Mouse (Mus musculus): ENCODE results near the gene 4932438H23Rik. TPM values are rescaled to one million over a fixed set of nuclear protein-coding genes. Genes with fewer than 3 reads are reported as not detected.

Gene 4932438H23Rik
- polyA plus RNA-seq, 1 experiment from 2014 or later: 0.13 TPM

DNA sequence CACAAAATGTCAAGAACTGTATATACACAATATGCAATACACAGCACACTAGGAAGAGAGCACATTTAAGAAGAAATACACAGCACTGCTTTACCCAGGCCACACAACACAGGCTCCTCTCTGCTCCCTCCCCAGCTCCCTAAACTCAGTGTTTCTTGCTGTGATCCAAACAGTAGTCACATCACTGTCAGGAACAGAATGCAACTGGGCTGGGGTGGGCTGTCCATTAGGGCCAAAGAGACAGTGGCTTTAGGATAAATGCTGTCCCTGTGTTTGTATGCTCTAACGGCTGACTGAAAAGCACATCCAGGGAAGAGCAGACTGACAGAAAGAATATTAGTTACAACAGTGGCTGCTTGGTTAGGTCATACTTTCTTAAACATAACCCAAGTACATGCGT lies 65.0 kb downstream of the 4932438H23Rik start:
- peaks cover 43% of the 10 kb centered on the region for H3K36me3 ChIP-seq (ENCODE audit: control insufficient read depth, insufficient read depth, low read length)
- ATAC-seq (ENCODE audit: low read depth): no peak
- 88% methylated on average over 2 of the region's 2 CpGs for WGBS

DNA sequence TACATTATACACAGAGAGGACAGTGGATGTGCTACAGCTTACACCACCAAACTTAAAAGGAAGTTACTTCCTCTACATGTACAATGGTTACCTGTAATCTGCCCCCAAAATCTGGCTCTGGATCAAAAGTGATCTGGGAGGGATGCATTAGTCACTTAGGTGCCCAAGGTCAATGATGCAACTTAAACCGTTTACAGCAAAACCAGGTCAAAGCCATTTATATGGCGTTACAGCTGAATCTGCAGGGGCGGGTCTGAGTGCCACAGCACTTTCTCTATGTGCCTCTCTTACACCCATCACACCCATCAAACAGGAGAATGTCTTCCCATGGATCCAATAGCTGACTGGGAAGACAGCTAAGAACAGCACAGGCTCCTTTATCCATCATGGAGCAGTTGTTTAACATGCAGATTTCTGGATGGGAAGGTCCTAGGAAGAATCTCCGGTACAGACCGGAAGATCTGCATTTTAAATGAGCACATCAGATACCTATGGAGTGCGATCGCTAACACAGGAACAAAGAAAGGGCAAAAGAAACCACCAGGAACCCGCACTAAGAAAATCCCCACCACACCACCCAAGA lies 65.7 kb downstream of the 4932438H23Rik start:
- Histone ChIP-seq H3K27me3 (ENCODE audit: control insufficient read depth, insufficient read depth, low read depth, low read length) (no peaks in the 10 kb centered on the region), H3K9ac (ENCODE audit: low read length) (no peak overlapping the region), H3K36me3 (ENCODE audit: control insufficient read depth, insufficient read depth, low read length) (peaks cover 43% of the 10 kb centered on the region), H3K9me3 (ENCODE audit: control insufficient read depth, low read length) (no peaks in the 10 kb centered on the region; the same call in 1 of the 2 replicates), H3K4me2 (ENCODE audit: low read depth, low read length) (no peak overlapping the region), H3K27ac (ENCODE audit: low read length) (no peak overlapping the region), H3K4me3 (ENCODE audit: low read length) (no peak overlapping the region), H3K4me1 (replicated peaks; ENCODE audit: control insufficient read depth, insufficient read depth, low read length) (no peaks in the 10 kb centered on the region)
- ATAC-seq (ENCODE audit: low read depth): no peak
- 92% methylated on average over 8 of the region's 8 CpGs for WGBS

More for the DNA sequence above, 65.0 kb downstream of the 4932438H23Rik start:
- H3K9me3 ChIP-seq (ENCODE audit: control insufficient read depth, low read length): no peaks in the 10 kb centered on the region
- H3K4me3 ChIP-seq (ENCODE audit: low read length): no peak overlapping the region
- no peaks in the 10 kb centered on the region for H3K4me1 ChIP-seq (replicated peaks; ENCODE audit: control insufficient read depth, insufficient read depth, low read length)
- no peak overlapping the region for H3K4me2 ChIP-seq (ENCODE audit: low read depth, low read length)
- no peaks in the 10 kb centered on the region for H3K27me3 ChIP-seq (ENCODE audit: control insufficient read depth, insufficient read depth, low read depth, low read length)
- no peak overlapping the region for H3K9ac ChIP-seq (ENCODE audit: low read length)
- no peak overlapping the region for H3K27ac ChIP-seq (ENCODE audit: low read length)

DNA sequence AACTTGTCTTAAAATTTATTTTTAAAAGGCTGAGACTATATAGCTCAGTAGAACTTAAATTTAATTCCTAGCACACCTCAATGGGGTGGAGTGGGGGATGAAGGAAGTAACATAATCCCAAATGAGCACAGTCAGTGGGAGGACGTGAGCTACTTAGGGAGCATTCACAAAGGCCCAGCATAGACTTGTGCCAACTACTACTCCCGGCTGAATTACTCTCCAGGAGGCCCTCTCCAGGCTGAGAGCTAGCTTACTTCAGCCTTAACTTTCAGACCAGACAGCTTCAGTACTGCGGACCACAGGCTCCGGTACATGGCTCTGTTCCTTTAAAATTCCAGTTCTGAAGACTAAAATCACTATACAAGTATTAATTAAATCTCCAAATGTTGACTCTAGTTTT lies 68.6 kb downstream of the 4932438H23Rik start:
- H3K4me1 ChIP-seq (replicated peaks; ENCODE audit: control insufficient read depth, insufficient read depth, low read length): no peaks in the 10 kb centered on the region
- no peak overlapping the region for H3K9ac ChIP-seq (ENCODE audit: low read length)
- no peak overlapping the region for H3K27ac ChIP-seq (ENCODE audit: low read length)
- WGBS: 88% methylated on average over 4 of the region's 4 CpGs
- no peak overlapping the region for H3K4me2 ChIP-seq (ENCODE audit: low read depth, low read length)
- ATAC-seq (ENCODE audit: low read depth): no peak
- H3K4me3 ChIP-seq (ENCODE audit: low read length): no peak overlapping the region
- H3K9me3 ChIP-seq (ENCODE audit: control insufficient read depth, low read length): peaks cover 4% of the 10 kb centered on the region; the same call in 1 of the 2 replicates
- no peaks in the 10 kb centered on the region for H3K27me3 ChIP-seq (ENCODE audit: control insufficient read depth, insufficient read depth, low read depth, low read length)
- H3K36me3 ChIP-seq (ENCODE audit: control insufficient read depth, insufficient read depth, low read length): peaks cover 52% of the 10 kb centered on the region

DNA sequence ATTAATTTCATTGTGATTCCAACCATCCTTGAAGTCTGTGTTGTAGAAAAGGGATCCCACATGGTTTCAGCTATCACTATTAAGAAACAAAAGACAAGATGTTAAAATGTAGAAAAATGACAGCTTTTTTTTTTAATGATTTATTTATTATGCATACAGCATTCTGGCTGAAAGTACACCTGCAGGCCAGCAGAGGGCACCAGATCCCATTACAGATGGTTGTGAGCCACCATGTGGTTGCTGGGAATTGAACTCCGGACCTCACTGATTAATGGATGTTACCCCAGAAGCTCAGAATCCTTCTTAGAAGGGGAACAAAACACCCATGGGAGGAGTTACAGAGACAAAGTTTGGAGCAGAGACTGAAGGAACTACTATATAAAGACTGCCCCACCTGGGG lies 71.5 kb downstream of the 4932438H23Rik start:
- no peaks in the 10 kb centered on the region for H3K27me3 ChIP-seq (ENCODE audit: control insufficient read depth, insufficient read depth, low read depth, low read length)
- H3K4me2 ChIP-seq (ENCODE audit: low read depth, low read length): no peak overlapping the region
- H3K4me1 ChIP-seq (replicated peaks; ENCODE audit: control insufficient read depth, insufficient read depth, low read length): no peaks in the 10 kb centered on the region
- ATAC-seq (ENCODE audit: low read depth): no peak
- H3K9me3 ChIP-seq (ENCODE audit: control insufficient read depth, low read length): peaks cover 4% of the 10 kb centered on the region; the same call in 1 of the 2 replicates
- H3K4me3 ChIP-seq (ENCODE audit: low read length): no peak overlapping the region
- WGBS: 76% methylated on average over 1 of the region's 1 CpGs
- H3K9ac ChIP-seq (ENCODE audit: low read length): no peak overlapping the region
- H3K27ac ChIP-seq (ENCODE audit: low read length): no peak overlapping the region
- peaks cover 71% of the 10 kb centered on the region for H3K36me3 ChIP-seq (ENCODE audit: control insufficient read depth, insufficient read depth, low read length)

DNA sequence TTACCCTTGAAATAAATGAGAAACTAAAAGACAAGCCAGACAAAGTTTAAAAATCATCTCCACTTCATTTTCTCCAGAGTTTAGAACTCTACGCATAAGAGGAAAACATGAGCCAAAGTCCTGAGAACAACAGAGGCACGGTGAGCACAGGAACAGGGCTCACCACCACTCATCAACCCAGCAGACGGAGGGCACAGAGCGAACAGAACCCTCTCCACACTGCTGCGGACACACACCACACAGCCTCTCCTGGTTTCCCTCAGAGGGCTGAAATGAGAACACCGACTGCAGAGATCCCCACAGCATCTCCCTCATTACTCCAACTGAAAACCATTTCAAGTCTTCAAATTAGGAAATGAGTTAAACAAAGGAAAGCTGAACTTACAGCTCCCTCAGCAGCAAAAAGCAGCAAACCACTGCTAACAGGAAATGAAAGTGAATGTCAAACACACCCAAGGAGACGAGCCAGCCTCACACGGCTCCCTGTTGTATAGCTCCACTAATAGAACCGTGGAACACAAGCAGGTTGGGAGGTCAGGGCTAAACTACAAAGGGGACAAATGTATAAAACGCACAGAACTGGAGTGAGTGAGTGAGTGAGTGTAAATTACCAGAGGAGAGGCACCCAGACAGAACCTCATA lies 74.0 kb downstream of the 4932438H23Rik start:
- WGBS: 83% methylated on average over 10 of the region's 10 CpGs
- Histone ChIP-seq H3K4me3 (ENCODE audit: low read length) (no peak overlapping the region), H3K27me3 (ENCODE audit: control insufficient read depth, insufficient read depth, low read depth, low read length) (no peaks in the 10 kb centered on the region), H3K4me2 (ENCODE audit: low read depth, low read length) (no peak overlapping the region), H3K9me3 (ENCODE audit: control insufficient read depth, low read length) (peaks cover 4% of the 10 kb centered on the region; the same call in 1 of the 2 replicates), H3K4me1 (replicated peaks; ENCODE audit: control insufficient read depth, insufficient read depth, low read length) (no peaks in the 10 kb centered on the region), H3K27ac (ENCODE audit: low read length) (no peak overlapping the region), H3K9ac (ENCODE audit: low read length) (no peak overlapping the region), H3K36me3 (ENCODE audit: control insufficient read depth, insufficient read depth, low read length) (peaks cover 72% of the 10 kb centered on the region)
- ATAC-seq (ENCODE audit: low read depth): no peak

DNA sequence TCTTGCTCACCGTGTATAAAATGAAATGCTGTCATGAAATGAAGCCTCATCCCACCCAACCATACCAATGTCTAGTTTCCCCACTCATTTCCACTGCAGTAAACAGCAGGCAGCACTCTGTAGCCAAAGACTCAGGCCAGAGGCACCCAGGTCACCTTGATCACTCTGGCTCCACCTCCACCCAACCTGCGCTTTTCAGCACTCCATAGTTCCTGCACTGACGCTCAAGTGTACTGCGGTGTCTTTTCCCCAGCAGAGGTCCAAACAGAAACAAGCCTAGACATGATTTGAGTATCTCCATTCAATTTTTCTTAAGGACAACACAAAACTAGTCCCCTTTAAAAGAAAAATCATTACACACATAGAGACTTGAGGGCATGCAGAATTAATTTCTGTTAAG lies 75.4 kb downstream of the 4932438H23Rik start:
- ATAC-seq (ENCODE audit: low read depth): no peak
- Histone ChIP-seq H3K27ac (ENCODE audit: low read length) (no peak overlapping the region), H3K4me3 (ENCODE audit: low read length) (no peak overlapping the region), H3K27me3 (ENCODE audit: control insufficient read depth, insufficient read depth, low read depth, low read length) (no peaks in the 10 kb centered on the region), H3K36me3 (ENCODE audit: control insufficient read depth, insufficient read depth, low read length) (peaks cover 69% of the 10 kb centered on the region), H3K4me2 (ENCODE audit: low read depth, low read length) (no peak overlapping the region), H3K9ac (ENCODE audit: low read length) (no peak overlapping the region), H3K4me1 (replicated peaks; ENCODE audit: control insufficient read depth, insufficient read depth, low read length) (no peaks in the 10 kb centered on the region), H3K9me3 (ENCODE audit: control insufficient read depth, low read length) (peaks cover 4% of the 10 kb centered on the region; the same call in 1 of the 2 replicates)
- 98% methylated on average over 4 of the region's 4 CpGs for WGBS

DNA sequence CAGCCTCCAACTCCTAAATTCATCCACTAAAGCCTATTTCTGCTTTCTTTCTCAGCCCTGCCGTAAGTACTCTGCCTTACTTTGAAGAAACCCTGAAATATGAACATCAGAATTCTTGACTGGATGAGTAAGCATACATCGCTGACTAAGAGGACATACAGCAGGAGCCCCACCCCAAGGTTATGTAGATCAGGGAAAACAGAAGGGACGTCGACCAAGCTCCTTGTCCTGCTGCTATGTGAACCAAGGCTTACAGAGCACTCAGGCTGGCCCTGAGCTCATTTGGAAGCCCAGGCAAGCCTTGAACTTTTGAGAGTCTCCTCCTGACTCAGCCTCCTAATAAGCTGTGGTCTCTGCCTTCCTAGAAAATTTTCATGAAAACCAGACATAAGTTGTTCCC lies 79.2 kb downstream of the 4932438H23Rik start:
- no peak for ATAC-seq (ENCODE audit: low read depth)
- Histone ChIP-seq H3K4me2 (ENCODE audit: low read depth, low read length) (no peak overlapping the region), H3K9ac (ENCODE audit: low read length) (no peak overlapping the region), H3K9me3 (ENCODE audit: control insufficient read depth, low read length) (no peaks in the 10 kb centered on the region), H3K27me3 (ENCODE audit: control insufficient read depth, insufficient read depth, low read depth, low read length) (no peaks in the 10 kb centered on the region), H3K4me1 (replicated peaks; ENCODE audit: control insufficient read depth, insufficient read depth, low read length) (peaks cover 4% of the 10 kb centered on the region), H3K4me3 (ENCODE audit: low read length) (no peak overlapping the region), H3K27ac (ENCODE audit: low read length) (no peak overlapping the region), H3K36me3 (ENCODE audit: control insufficient read depth, insufficient read depth, low read length) (peaks cover 45% of the 10 kb centered on the region)
- WGBS: 85% methylated on average over 4 of the region's 4 CpGs

DNA sequence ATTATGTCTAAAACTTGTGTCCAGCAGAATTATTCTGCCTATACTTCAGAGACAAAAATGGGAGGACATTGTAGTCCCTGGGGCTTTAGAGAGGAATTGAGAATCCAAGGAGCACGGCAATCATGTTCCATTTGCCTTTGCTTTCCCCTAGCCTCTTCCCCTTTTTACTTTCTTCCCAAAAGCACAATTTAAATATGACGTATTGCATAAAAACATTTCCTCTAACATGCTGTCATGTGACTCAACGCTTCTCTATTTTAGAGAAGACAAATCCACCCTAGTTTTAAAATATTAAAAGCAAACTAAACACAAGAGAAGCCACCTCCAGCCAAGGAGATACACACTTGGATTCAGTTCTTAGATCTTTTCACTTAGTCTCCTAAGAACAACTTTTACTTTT lies 83.1 kb downstream of the 4932438H23Rik start:
- peak overlapping the region; percentile 91; the same call in 1 of the 2 replicates for H3K27ac ChIP-seq (ENCODE audit: low read length)
- ATAC-seq (ENCODE audit: low read depth): no peak
- 29% methylated on average over 3 of the region's 3 CpGs for WGBS

DNA sequence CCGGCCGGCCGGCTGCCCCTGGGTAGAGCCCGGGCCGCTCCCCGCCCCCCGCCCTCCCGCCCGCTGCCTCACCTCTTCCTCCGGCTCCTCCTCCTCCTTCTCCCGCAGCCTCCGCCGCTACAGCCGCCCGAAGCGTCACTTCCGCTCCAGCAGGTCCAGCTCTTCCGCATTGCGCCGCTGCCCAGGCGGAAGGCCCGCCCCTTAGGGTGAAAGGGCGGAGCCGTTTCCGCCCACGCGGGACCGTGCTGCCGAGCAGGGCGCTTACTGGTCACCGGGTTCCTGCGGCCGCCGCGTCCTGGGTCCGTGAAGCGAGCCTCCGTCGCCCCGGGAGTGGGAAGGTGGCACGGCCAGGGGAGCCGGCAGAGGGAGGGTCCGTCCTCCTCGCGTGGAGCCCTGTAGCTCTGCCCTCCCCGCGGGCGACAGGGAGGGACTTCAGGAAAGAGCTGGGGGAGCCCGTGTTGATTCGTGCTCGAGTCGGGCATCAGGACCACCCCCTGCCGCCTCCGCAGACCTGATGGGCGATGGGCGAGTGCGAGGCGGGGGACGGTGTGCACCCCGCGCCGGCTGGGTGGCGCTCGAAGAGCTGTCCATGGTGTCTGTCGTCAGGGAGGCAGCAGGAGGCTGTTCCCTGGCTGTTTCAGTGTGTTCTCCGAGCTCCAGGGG lies 83.8 kb downstream of the 4932438H23Rik start, which contains the start of gene Synj1:
Gene Synj1 (minus strand): TSS at position 288 of the 663 bp plus-strand sequence.
- Histone ChIP-seq H3K36me3 (ENCODE audit: control insufficient read depth, insufficient read depth, low read length) (peaks cover 15% of the 10 kb centered on the region), H3K9me3 (ENCODE audit: control insufficient read depth, low read length) (no peaks in the 10 kb centered on the region), H3K4me2 (ENCODE audit: low read depth, low read length) (peak within 1 kb of the TSS; percentile 86), H3K4me3 (ENCODE audit: low read length) (peak within 1 kb of the TSS; percentile 90), H3K4me1 (replicated peaks; ENCODE audit: control insufficient read depth, insufficient read depth, low read length) (peaks cover 11% of the 10 kb centered on the region), H3K27me3 (ENCODE audit: control insufficient read depth, insufficient read depth, low read depth, low read length) (no peaks in the 10 kb centered on the region), H3K9ac (ENCODE audit: low read length) (peak within 1 kb of the TSS; percentile 88), H3K27ac (ENCODE audit: low read length) (peak within 1 kb of the TSS; percentile 91)
- under 1% methylated on average over 59 of the region's 66 CpGs for WGBS
- ATAC-seq (ENCODE audit: low read depth): peak; percentile 97

More for the DNA sequence above, 83.1 kb downstream of the 4932438H23Rik start:
- Histone ChIP-seq H3K36me3 (ENCODE audit: control insufficient read depth, insufficient read depth, low read length) (peaks cover 15% of the 10 kb centered on the region), H3K4me1 (replicated peaks; ENCODE audit: control insufficient read depth, insufficient read depth, low read length) (peaks cover 11% of the 10 kb centered on the region), H3K27me3 (ENCODE audit: control insufficient read depth, insufficient read depth, low read depth, low read length) (no peaks in the 10 kb centered on the region), H3K4me3 (ENCODE audit: low read length) (peak overlapping the region; percentile 90), H3K4me2 (ENCODE audit: low read depth, low read length) (peak overlapping the region; percentile 86), H3K9ac (ENCODE audit: low read length) (no peak overlapping the region), H3K9me3 (ENCODE audit: control insufficient read depth, low read length) (no peaks in the 10 kb centered on the region)

All from lung, embryonic 16.5 days (tissue).